Mouse (Mus musculus) right cerebral cortex, postnatal 4 days (tissue): ENCODE results near the gene Tgfbr1.
"Not testable (repeated sequence)": the region's sequence is repeated elsewhere in the genome, so short reads cannot be mapped to it uniquely, and the experiment has no call there.

Experiments used
- DNase-seq: peaks from one replicate; pipeline ENCODE4 v3.0.0-alpha.2; 2022

The Tgfbr1 gene

DNA sequence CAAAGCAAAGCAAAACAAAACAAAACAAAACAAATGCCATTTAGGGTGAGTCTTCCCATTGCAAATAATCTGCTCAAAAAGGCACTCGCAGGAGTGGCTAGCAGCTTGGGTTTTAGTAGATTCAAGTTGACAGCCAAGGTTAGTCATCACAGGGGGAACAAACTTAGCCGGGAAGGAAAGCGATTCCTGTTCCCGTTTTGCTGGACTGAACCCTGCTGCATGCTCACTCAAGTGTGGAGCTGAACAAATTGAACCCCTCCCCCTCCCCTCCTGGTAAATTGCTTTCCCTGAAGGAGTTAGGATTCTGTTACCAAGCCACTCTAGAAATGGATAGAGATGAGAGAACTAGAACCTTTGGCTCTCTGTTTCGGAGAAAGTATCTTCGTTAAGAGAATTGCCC lies 3.3 kb upstream of the Tgfbr1 start:
- DNase-seq, result no peak

- DNase-seq, result peak; percentile 33
Measured at GRCm38 (mm10) chr4:47351386-47352049, 1.5 kb upstream of the Tgfbr1 start.

DNA sequence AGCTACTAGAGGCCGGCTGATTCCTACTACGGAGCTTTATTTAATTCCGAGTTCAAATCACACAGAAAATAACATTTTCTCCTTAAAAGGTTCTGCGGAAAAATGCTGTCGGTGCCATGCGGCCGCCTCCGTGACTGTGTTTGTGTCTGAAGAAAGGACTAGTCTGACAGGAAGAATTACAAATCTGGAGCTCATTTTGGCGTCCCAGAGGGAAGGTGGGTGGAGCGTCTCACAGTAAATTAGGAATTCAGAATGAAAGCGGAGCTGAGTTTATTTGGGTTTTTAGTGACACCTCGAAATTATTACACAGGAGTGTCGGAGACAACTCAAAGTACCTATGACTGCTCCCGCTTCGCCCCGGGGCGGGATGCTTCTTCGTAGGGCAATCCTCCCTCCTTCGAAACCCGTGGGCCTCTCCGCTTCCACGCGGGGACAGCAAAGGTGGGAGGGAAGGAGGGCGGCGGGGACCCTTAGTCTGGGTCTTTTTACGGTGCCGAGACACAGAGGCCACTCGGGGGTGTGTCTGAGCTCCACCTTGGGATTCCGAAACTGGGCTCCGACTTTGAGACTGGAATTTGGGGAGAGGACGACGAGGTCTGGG lies 861 bp upstream of the Tgfbr1 start:
- DNase-seq, result peak; percentile 37

GRCm38 (mm10) chr4:47353416-47354111 lies 542 bp downstream of the Tgfbr1 start:
- DNase-seq, result peak; percentile 32

DNA sequence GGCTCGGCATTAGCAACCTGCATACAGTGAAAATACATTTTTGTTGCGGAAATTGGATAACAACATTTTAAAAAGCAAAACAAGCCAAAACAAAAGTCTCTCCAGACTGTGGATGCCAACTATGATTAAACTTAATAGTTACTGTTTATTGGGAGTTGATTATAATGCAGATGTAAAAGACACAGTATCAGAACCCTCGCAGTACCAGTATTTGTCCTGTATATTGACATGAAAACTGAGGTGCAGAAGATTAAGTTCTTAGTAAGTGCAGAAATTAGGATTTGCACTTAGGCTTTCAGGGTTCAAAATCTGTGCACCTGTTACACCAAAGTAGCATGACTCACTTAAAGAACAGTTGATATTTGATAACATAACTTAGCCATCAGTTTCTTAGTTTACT lies 1.3 kb downstream of the Tgfbr1 start:
- no peak for DNase-seq

DNA sequence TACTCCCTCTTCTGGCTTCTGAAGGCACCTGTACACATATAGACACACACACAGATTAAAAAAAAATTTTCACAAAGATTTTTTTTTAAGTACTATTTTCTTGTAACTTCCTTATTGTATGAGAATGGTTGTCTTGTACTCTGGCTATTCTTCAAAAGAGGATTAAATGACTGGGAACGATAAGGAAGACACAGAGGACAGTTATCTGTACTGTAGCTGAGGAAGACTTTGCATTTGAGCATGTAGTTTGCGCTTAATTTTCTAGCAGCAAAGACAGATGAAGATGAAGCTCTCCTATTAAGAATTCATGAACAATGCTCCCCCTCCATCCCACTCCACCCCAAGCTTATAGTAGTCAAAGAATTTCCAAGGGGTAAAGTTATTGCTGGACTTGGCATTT lies 9.6 kb downstream of the Tgfbr1 start:
- no peak for DNase-seq

GRCm38 (mm10) chr4:47363134-47363533 lies 10.1 kb downstream of the Tgfbr1 start:
- DNase-seq, result no peak

- DNase-seq, result no peak
Measured at GRCm38 (mm10) chr4:47368717-47369116, 15.7 kb downstream of the Tgfbr1 start.

GRCm38 (mm10) chr4:47378716-47379115 lies 25.7 kb downstream of the Tgfbr1 start:
- no peak for DNase-seq

GRCm38 (mm10) chr4:47382426-47382825 lies 29.4 kb downstream of the Tgfbr1 start:
- DNase-seq, result no peak

DNA sequence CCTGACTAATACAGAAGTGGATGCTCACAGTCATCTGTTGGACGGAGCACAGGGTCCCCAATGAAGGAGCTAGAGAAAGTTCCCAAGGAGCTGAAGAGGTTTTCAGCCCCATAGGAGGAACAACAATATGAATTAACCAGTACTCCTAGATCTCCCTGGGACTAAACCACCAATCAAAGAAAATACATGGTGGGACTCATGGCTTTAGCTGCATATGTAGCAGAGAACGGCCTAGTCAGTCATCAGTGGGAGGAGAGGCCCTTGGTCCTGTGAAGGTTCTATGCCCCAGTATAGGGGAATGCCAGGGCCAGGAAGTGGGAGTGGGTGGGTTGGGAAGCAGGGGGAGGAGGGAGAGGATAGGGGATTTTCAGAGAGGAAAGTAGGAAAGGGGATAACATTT lies 38.9 kb downstream of the Tgfbr1 start:
- DNase-seq, result not testable (repeated sequence)

DNA sequence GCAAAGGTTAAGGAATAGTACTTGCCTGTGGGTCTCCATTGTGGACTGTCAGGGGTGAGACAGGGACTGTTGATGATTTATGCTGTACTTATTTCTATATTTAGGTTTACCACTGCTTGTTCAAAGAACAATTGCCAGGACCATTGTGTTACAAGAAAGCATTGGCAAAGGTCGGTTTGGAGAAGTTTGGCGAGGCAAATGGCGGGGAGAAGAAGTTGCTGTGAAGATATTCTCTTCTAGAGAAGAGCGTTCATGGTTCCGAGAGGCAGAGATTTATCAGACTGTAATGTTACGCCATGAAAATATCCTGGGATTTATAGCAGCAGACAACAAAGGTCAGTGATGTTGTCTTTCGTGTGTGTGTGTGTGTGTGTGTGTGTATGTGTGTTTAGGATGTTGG lies 43.2 kb downstream of the Tgfbr1 start:
- DNase-seq, result no peak

- DNase-seq, result no peak
Measured at GRCm38 (mm10) chr4:47397951-47398687, 45.1 kb downstream of the Tgfbr1 start.

DNA sequence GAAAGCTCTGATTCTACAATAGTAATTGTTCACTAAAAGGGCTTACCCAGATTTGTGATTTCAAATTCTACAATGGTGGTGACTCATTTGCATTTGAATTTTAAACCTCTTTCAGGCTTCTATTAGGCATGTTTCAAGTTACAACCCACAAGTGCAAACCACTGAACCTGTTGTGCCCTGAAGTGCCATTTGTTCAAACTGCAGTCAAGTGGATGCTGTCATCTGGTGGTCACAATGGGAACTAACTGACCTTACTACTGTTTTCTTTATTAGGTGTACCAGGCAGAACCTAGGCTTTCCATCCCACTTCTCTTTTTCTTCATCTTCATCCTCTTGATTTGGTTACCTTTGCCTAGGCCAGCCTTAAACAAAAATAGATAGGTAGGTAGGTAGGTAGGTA lies 46.8 kb downstream of the Tgfbr1 start:
- no peak for DNase-seq

DNA sequence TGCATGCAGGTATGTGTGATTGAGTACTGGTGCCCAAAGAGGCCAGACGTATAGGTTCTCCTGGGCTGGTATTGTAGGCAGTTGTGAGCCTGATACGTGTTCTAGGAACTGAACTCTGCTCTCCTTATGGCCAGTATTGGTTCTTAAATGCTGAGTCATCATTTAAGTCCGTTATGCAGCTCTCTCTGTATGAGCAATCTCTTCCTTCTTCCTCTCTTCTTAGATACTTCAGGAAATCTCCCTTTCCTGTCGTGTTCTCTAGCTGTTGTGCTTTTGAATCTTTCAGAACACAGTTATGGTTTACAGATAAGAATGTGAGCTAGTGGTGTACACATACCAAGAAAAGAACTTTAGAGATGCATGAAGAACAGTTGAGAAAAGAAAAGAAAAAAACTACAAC lies 47.3 kb downstream of the Tgfbr1 start:
- no peak for DNase-seq

- no peak for DNase-seq
Measured at GRCm38 (mm10) chr4:47402200-47402599, 49.2 kb downstream of the Tgfbr1 start.

DNA sequence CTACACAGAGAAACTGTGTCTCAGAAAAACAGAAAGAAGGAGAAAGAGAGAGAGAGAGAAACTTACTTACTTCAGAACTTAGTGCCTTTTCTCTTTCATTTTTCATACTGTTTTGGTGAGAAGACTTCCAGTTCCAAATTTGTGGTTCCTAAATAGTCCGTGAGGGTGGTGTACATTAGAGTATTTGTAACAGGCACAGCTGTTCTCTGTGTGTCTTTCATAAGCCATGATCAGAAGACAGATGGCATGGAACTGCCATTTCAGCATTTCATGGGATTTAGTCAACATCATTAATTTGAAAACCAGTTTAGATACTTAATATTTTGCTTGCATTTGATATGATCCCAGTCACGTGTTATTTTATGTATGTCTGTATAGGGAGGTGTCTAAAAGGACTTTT lies 51.5 kb downstream of the Tgfbr1 start:
- no peak for DNase-seq

DNA sequence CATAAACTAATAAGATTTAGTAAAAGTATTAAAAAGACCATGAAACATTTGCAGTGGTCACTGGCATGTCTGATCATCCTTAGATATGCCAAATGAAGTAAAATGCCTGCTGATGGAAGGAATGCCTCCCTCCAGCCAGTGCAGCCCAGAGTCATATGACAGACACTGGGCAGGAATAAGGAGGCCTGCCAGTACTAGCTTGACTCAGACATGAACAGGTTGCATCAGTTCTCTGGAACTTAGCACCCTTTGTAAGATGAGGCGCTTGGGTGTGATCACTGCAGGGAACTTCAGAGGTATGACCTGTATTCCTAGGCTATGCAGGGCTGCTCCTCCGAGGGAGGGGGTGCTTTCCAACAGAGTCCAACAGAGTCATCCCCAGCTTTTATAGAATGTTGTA lies 54.1 kb downstream of the Tgfbr1 start:
- no peak for DNase-seq

GRCm38 (mm10) chr4:47417871-47418270 lies 64.8 kb downstream of the Tgfbr1 start:
- no peak for DNase-seq

DNA sequence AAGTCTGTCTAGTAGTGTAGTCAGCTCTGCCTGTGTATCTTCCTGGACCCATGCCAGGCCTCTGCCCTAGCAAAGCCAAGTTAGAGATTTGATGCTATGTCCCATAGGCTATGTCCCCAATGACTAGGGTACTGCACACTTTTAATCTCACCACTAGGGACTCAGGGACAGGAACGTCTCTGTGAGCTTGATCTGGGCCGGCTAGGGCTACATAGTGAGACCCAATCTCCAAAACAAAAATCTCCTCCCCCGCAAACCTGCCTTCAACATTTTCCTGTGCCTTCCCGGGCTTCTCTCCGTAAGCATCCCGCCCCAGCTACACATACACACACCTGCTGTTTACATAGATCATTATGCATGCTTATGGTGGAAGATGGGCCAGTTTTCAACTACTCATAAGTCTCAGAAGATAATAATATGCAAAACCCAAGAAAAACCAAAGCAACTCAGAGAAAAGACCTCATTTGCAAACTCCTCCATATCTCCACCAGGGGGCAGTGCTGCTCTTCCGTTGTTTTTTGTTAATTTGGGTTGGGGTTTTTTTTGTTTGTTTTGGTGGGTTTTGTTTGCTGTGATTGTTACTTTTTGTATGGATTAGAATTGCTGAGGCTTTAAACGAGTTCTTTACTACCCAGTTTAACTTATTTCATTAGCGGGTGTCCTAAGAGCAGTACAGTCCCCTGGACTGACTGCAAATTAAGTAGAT lies 66.4 kb downstream of the Tgfbr1 start:
- DNase-seq, result peak; percentile 51

- DNase-seq, result no peak
Measured at GRCm38 (mm10) chr4:47420191-47420590, 67.2 kb downstream of the Tgfbr1 start.

DNA sequence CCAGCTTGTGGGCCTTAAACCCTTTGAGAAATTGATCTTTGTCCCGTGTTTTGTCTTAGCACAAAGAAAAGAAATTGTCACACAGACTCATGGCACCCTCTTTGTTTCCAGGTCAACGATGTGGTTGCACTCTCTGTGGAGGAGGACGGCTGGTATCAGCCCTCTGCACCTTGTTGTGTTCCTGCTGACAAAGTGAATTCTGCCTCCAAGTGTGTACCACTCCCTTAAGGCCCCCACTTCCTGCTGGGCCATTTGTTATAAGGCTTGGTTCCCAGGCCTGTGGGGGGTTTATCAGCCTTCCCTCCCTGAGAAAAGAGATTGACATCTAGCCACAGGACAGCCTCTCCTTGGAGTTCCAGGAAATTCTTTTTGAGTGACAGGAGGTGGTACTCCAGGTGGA lies 69.2 kb downstream of the Tgfbr1 start:
- DNase-seq, result no peak

DNA sequence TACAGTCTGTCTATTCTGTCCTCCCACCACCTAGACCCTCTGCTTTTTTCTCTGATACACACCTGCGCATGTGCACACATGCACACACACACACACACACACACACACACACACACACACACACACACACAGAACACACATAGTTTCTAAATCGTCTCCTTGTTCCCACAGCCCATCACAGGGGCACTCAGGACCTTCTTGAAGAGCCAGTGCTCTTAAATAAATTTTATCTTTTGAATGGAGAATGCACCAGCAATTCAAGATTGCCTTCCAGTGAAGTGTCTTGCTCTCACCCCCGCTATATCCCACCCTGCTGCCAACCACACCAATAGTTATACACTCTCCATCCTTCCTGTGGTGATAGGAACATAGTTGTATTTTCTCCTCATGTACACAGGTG lies 69.9 kb downstream of the Tgfbr1 start:
- no peak for DNase-seq
